Mouse (Mus musculus) stomach, adult 2 months (tissue): ENCODE results near the gene Rgr. TPM values are rescaled to one million over a fixed set of nuclear protein-coding genes. Genes with fewer than 3 reads are reported as not detected.

Experiments
- polyA plus RNA-seq: library from polyadenylated mRNA; depleted of rRNA; stranded (reverse); fragments of >200 nt; gene quantifications from 2 replicates; pipeline ENCODE4 v1.2.3, GENCODE M21; 2012; rRNA removed

Gene Rgr
- not detected in 2 replicates for polyA plus RNA-seq

DNA sequence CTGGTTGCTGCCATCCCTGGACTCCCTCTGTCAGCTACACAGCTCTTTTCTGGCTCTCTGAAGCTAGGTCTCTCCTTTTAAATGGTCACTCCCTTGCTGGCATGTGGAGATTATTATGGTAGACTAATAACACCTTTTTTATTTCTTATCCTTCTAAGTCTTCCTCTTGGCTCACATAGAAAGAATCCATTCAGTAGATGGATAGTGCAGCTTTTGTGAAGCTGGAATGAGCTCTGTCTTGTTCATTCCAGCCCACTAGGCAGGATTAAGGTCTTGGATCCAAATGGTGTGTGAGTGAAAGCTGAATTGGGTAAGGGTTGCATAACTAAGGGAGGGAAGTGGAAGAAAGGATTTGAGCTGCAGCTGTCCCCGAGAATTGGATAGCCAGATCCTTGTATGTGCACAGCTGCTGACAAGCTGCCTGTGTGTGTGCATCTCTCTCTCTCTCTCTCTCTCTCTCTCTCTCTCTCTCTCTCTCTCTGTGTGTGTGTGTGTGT, at the start of gene Rgr:
TSS of gene Rgr (minus strand) at position 51 of the 497 bp plus-strand sequence.

DNA sequence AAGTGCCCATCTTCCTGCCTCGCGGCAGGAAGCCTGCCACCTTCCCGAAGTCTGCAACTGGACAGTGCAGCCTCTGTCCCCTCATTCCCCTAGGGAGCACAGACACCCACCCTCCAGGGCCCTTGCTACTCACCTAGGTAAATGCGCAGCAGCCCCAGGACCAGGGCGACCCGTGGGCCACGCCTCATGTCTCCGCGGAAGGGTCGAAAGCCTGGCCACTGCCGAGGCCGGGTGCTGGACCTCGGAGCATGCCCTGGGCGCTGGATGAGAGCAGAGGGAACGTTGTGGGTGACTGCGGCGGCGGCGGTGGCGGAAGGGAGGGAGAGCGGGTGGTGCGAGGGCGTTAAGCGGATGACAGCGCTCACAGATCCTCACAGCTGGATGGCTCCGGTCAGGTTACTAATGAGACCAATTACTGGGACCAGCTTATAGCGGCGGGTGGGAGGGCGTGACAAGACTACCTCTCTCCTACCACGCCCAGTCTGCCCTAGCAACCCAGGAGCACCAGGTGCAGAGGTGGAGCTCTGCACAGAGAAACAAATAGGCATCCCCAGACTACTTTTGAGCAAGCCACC, 49.3 kb upstream of the Rgr start, which contains the start of gene Cdhr1:
TSS of gene Cdhr1 (minus strand) at position 392 of the 575 bp plus-strand sequence.

DNA sequence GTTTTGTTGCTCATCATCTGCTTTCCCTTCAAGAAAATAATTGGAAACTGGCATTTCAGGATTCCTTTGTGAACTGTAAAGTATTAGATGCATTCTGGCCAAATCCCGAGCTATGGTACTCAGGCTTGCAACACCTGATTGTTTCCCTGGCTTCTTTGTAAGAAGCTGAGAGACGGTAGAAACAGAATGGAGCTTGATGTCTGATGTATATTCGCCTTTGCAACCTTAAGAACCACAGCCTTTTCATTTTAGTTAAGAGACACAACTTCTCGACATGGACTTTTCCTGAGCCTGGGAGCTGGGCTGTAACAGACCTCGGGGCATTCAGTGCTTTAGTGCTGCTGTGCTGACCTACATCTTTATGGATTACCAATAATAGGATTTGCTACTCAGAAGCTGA, 18.9 kb upstream of the Rgr start, which contains the start of gene Lrit2:
TSS of gene Lrit2 (plus strand) at position 301 of the 400 bp plus-strand sequence.

Other genes starting within 250 kb of the Rgr start
- gene Ccser2, start 80.2 kb downstream of the Rgr start, polyA plus RNA-seq: 2.5 TPM in 2 replicates
- gene Lrit1, start 5.9 kb upstream of the Rgr start, polyA plus RNA-seq: not detected in 2 replicates
- gene Lrit2, start 19.0 kb upstream of the Rgr start, polyA plus RNA-seq: not detected in 2 replicates
- gene Cdhr1, start 49.4 kb upstream of the Rgr start, polyA plus RNA-seq: 0.11 and 0.15 TPM in 2 replicates
- gene 2610528A11Rik, start 65.1 kb upstream of the Rgr start, polyA plus RNA-seq: 2.2 and 4.2 TPM in 2 replicates
- gene Ghitm, start 86.3 kb upstream of the Rgr start, polyA plus RNA-seq: 43.0 and 50.5 TPM in 2 replicates